Mouse (Mus musculus) forebrain, embryonic 12.5 days (tissue): Measurements from ENCODE around the gene Casp8. TPM values are rescaled to one million over a fixed set of nuclear protein-coding genes. Genes with fewer than 3 reads are reported as not detected.
"Not testable (repeated sequence)": the region's sequence is repeated elsewhere in the genome, so short reads cannot be mapped to it uniquely, and the experiment has no call there.

ENCODE experiments used
- ATAC-seq: fragments of 200-750 bp; cut with Nextera tagmentation; 2 replicates; pipeline ENCODE4 v1.8.0; 2017; ENCODE audit warnings: moderate TSS enrichment; ENCODE audit not compliant: low FRiP score
- H3K27ac ChIP-seq: fragments of 300-500 bp; sonication (generic); 2 replicates; pipeline ENCODE4 v1.5.1; 2016; ENCODE audit warnings: mild to moderate bottlenecking
- H3K27me3 ChIP-seq: fragments of 300-500 bp; sonication (generic); 2 replicates; pipeline ENCODE4 v1.6.1; 2016; ENCODE audit warnings: mild to moderate bottlenecking
- H3K36me3 ChIP-seq: fragments of 300-500 bp; sonication (generic); replicated peaks from 2 replicates; pipeline ENCODE4 v1.6.1; 2016; ENCODE audit warnings: mild to moderate bottlenecking
- H3K4me1 ChIP-seq: fragments of 300-500 bp; sonication (generic); 2 replicates; pipeline ENCODE4 v1.6.1; 2016
- H3K4me2 ChIP-seq: fragments of 300-500 bp; sonication (generic); 2 replicates; pipeline ENCODE4 v1.6.1; 2016; ENCODE audit warnings: mild to moderate bottlenecking, moderate library complexity
- H3K4me3 ChIP-seq: fragments of 300-500 bp; sonication (generic); replicated peaks from 2 replicates; pipeline ENCODE4 v1.5.1; 2016; ENCODE audit warnings: mild to moderate bottlenecking
- H3K9ac ChIP-seq: fragments of 300-500 bp; sonication (generic); 2 replicates; pipeline ENCODE4 v1.6.1; 2016; ENCODE audit warnings: mild to moderate bottlenecking
- H3K9me3 ChIP-seq: fragments of 300-500 bp; sonication (generic); 2 replicates; pipeline ENCODE4 v1.6.1; 2016
- WGBS: fragments of 180-500 bp; shearing (Covaris S2); methylation state at CpG from one replicate; pipeline ENCODE4 v1.1.7; 2016; 5-methylcytosine and 5-hydroxymethylcytosine counted together
- polyA plus RNA-seq: library from polyadenylated mRNA; unstranded; fragments of >200 nt; fragmentation: Nextera tagmentation; extraction: Ambion mirVana; gene quantifications from 2 replicates; pipeline ENCODE4 v1.2.1, GENCODE M21; 2016

The Casp8 gene
- 10.1 and 11.1 TPM in 2 replicates for polyA plus RNA-seq

GRCm38 (mm10) chr1:58795291-58796058 is at the start of gene Casp8:
Gene Casp8 (plus strand): TSS chr1:58795374.
- peak within 1 kb of the TSS; percentile 48 for H3K4me3 ChIP-seq
- H3K36me3 ChIP-seq, result no peaks in the 10 kb centered on the region
- H3K9ac ChIP-seq, result peak within 1 kb of the TSS; percentile 53
- H3K4me1 ChIP-seq, result peaks cover 12% of the 10 kb centered on the region
- 0 out of 2 replicates have a peak, but pooled peaks cover 3% of the 10 kb centered on the region for H3K27me3 ChIP-seq
- ATAC-seq, result no peak; the same call in 1 of the 2 replicates
- H3K4me2 ChIP-seq, result peak within 1 kb of the TSS; percentile 83
- H3K9me3 ChIP-seq, result no peaks in the 10 kb centered on the region
- 2% methylated on average over 41 of the region's 42 CpGs for WGBS
- no peak within 1 kb of the TSS for H3K27ac ChIP-seq

GRCm38 (mm10) chr1:58746880-58747279 is 48.3 kb upstream of the Casp8 start:
- H3K9me3 ChIP-seq, result no peaks in the 10 kb centered on the region
- 66% methylated on average over 9 of the region's 9 CpGs for WGBS
- H3K4me3 ChIP-seq, result no peak overlapping the region
- no peak for ATAC-seq
- H3K4me1 ChIP-seq, result no peaks in the 10 kb centered on the region
- peaks cover 32% of the 10 kb centered on the region for H3K36me3 ChIP-seq
- no peak overlapping the region for H3K9ac ChIP-seq
- H3K27me3 ChIP-seq, result no peaks in the 10 kb centered on the region
- no peak overlapping the region for H3K4me2 ChIP-seq
- H3K27ac ChIP-seq, result no peak overlapping the region

DNA sequence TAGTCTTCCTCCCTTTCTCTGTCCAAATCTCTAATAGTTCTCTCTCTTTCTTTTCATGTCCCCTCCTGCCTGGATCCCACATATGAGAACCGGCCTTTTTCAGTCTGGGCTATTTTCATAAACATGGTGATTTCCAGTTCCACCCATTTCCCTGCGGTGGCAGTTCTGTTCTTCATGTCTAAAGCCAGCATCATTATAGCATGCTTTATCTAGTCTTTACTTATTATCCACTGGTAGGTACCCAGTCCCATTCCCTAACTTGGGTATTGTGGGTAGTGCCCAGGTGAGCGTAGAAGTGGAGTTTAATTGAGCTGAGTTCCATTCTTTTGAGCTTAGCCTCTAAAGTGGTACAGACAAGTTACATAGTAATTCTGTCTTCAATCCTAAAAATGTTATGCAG is 35.7 kb upstream of the Casp8 start:
- H3K27ac ChIP-seq, result no peak overlapping the region
- no peak overlapping the region for H3K9ac ChIP-seq
- no peaks in the 10 kb centered on the region for H3K27me3 ChIP-seq
- no peaks in the 10 kb centered on the region for H3K4me1 ChIP-seq
- no peaks in the 10 kb centered on the region for H3K9me3 ChIP-seq
- no peak overlapping the region for H3K4me3 ChIP-seq
- 98% methylated on average over 3 of the region's 3 CpGs for WGBS
- ATAC-seq, result no peak
- peaks cover 5% of the 10 kb centered on the region; the same call in 1 of the 2 replicates for H3K36me3 ChIP-seq
- no peak overlapping the region for H3K4me2 ChIP-seq

- H3K27me3 ChIP-seq, result no peaks in the 10 kb centered on the region
- H3K9me3 ChIP-seq, result no peaks in the 10 kb centered on the region
- H3K4me2 ChIP-seq, result no peak overlapping the region
- 88% methylated on average over 1 of the region's 1 CpGs for WGBS
- H3K36me3 ChIP-seq, result 0 out of 2 replicates have a peak, but pooled peaks cover under 1% of the 10 kb centered on the region
- no peaks in the 10 kb centered on the region for H3K4me1 ChIP-seq
- no peak overlapping the region for H3K9ac ChIP-seq
- ATAC-seq, result no peak
- H3K4me3 ChIP-seq, result no peak overlapping the region
- H3K27ac ChIP-seq, result no peak overlapping the region
Measured at GRCm38 (mm10) chr1:58760581-58760980, 34.6 kb upstream of the Casp8 start.

GRCm38 (mm10) chr1:58761391-58762275 is 33.5 kb upstream of the Casp8 start:
- H3K27me3 ChIP-seq, H3K27ac ChIP-seq, H3K4me2 ChIP-seq, H3K9me3 ChIP-seq, H3K36me3 ChIP-seq, ATAC-seq, H3K4me3 ChIP-seq, H3K4me1 ChIP-seq, H3K9ac ChIP-seq: not testable (repeated sequence)
- whole genome bisulfite sequencing, result 61% methylated on average over 5 of the region's 5 CpGs

DNA sequence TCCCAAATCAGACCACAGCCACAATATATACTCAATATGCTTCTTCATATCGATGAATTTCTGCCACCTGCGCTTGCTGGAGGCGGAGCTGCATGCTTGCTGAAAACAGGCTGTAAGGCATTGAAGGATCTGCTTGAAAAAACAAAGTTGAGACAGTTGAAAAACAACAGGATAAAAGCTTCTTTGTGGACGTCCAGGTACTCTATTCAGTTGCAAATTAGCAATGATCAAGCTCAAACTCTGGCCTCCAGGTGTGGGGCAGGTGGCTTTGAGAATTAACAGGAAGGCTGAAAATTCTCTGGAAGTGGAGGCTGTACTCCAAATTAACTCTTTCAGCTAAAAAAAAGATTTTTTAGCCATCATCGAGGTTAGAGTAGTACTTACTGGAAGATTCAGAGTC is 32.6 kb upstream of the Casp8 start:
- Histone ChIP-seq H3K27ac (no peak overlapping the region), H3K4me3 (no peak overlapping the region), H3K27me3 (no peaks in the 10 kb centered on the region), H3K9ac (no peak overlapping the region), H3K4me2 (no peak overlapping the region), H3K9me3 (no peaks in the 10 kb centered on the region), H3K36me3 (no peaks in the 10 kb centered on the region), H3K4me1 (no peaks in the 10 kb centered on the region)
- no peak for ATAC-seq
- 80% methylated on average over 5 of the region's 5 CpGs for WGBS

DNA sequence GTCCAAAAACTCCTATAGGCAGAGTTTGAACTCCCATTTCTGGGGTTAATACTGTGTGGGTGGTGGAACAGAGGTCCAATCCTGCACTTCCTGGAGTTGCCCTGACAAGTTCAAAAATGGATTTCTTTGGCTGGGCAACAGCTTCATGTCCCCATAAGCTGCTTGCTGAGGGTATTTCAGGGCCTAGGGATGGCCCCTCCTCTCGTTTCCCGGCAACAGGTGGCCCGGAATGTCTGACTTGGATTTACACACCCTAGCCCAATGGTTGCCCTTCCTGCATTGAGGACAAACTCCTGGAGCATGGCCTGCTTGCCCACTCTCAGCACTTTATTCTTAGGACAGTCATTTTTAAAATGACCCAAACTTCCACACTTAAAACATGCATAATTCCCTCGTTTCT is 28.7 kb upstream of the Casp8 start:
- not testable (repeated sequence) for H3K9ac ChIP-seq, ATAC-seq

GRCm38 (mm10) chr1:58769136-58769535 is 26.0 kb upstream of the Casp8 start:
- H3K9ac ChIP-seq, result no peak overlapping the region
- H3K4me1 ChIP-seq, result no peaks in the 10 kb centered on the region
- H3K27me3 ChIP-seq, result no peaks in the 10 kb centered on the region
- no peak overlapping the region for H3K4me2 ChIP-seq
- no peaks in the 10 kb centered on the region for H3K36me3 ChIP-seq
- ATAC-seq, result no peak
- no peaks in the 10 kb centered on the region for H3K9me3 ChIP-seq
- H3K4me3 ChIP-seq, result no peak overlapping the region
- H3K27ac ChIP-seq, result no peak overlapping the region

More for the DNA sequence above, 28.7 kb upstream of the Casp8 start:
- H3K27me3 ChIP-seq, H3K9me3 ChIP-seq, H3K4me1 ChIP-seq, H3K4me2 ChIP-seq, H3K4me3 ChIP-seq, H3K36me3 ChIP-seq, H3K27ac ChIP-seq: not testable (repeated sequence)
- WGBS, result 81% methylated on average over 4 of the region's 4 CpGs

DNA sequence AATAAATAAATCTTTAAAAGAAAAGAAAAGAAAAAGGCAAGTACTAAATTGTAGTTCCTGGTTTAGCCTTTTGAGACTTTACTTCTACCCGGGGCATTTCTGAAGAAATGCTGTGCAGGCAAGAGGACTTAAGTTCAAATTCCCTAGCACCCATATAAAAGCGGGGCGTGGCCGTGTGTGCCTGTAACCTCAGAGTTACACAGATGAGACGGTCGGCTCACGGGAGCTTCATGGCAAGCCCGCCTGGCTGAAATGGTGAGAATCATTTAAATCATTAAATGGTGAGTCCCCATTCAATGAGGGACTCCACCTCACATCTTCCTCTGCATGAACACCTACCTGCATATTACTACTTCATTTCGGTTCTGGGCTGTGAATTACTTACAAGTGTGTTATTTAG is 25.5 kb upstream of the Casp8 start:
- H3K9ac ChIP-seq, result no peak overlapping the region
- 61% methylated on average over 9 of the region's 9 CpGs for WGBS
- H3K9me3 ChIP-seq, result no peaks in the 10 kb centered on the region
- no peak overlapping the region for H3K4me2 ChIP-seq
- ATAC-seq, result no peak
- H3K27ac ChIP-seq, result no peak overlapping the region
- H3K27me3 ChIP-seq, result no peaks in the 10 kb centered on the region
- no peak overlapping the region for H3K4me3 ChIP-seq
- no peaks in the 10 kb centered on the region for H3K36me3 ChIP-seq
- H3K4me1 ChIP-seq, result no peaks in the 10 kb centered on the region

DNA sequence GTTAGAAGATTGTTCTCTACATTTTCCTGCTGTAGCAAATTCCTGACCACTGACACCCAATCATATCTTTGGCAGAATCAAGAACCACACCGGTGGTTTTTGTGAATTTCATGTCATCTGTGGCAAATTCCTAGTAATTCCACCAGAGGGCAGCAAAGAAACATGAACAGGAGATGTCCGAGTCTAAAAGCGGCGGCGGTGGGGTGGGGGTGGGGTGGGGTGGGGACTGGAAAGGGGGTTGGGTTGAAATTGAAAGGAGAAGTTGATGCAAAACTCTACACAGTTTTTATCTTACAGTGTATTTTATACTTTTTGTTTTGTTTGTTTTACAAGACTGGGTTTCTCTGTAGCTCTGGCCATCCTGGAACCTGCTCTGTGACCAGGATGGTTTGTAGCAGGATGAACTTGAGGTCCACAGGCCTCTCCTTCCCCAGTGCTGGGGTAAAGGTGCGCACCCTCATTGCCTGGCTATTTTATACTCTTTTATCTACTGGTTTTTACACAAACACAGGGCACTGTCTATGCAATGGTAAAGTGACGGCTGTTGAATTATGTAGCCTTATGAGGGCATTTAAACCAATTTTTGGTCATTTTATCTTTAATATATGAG is 25.0 kb upstream of the Casp8 start:
- Histone ChIP-seq H3K9me3 (no peaks in the 10 kb centered on the region), H3K9ac (no peak overlapping the region), H3K27ac (no peak overlapping the region), H3K27me3 (no peaks in the 10 kb centered on the region), H3K36me3 (no peaks in the 10 kb centered on the region), H3K4me2 (no peak overlapping the region), H3K4me3 (no peak overlapping the region), H3K4me1 (no peaks in the 10 kb centered on the region)
- WGBS, result 29% methylated on average over 7 of the region's 7 CpGs
- ATAC-seq, result no peak

GRCm38 (mm10) chr1:58772084-58772483 is 23.1 kb upstream of the Casp8 start:
- Histone ChIP-seq H3K27ac (no peak overlapping the region), H3K4me2 (no peak overlapping the region), H3K9me3 (no peaks in the 10 kb centered on the region), H3K36me3 (no peaks in the 10 kb centered on the region), H3K4me1 (no peaks in the 10 kb centered on the region), H3K4me3 (no peak overlapping the region), H3K27me3 (no peaks in the 10 kb centered on the region), H3K9ac (no peak overlapping the region)
- no peak for ATAC-seq
- 72% methylated on average over 3 of the region's 3 CpGs for WGBS

- H3K4me1 ChIP-seq, result no peaks in the 10 kb centered on the region
- no peaks in the 10 kb centered on the region for H3K36me3 ChIP-seq
- no peak overlapping the region for H3K9ac ChIP-seq
- H3K27me3 ChIP-seq, result no peaks in the 10 kb centered on the region
- H3K4me3 ChIP-seq, result no peak overlapping the region
- H3K27ac ChIP-seq, result no peak overlapping the region
- no peaks in the 10 kb centered on the region for H3K9me3 ChIP-seq
- no peak for ATAC-seq
- H3K4me2 ChIP-seq, result no peak overlapping the region
Measured at GRCm38 (mm10) chr1:58773280-58773679, 21.9 kb upstream of the Casp8 start.
